9 mouse cellular contexts compared by ENCODE assay signal in genomic region chr11:31759868-31760765, GRCm38 (mm10).
DNase-seq lines count a peak whose midpoint lies in the region; ATAC-seq and TF ChIP-seq lines count a peak whose summit lies in the region.
"Had no signal": no experiment of that assay in that cellular context is flagged by ENCODE, and none has a peak within 500 bp of the region (broad histone marks: within the 10 kb centered on the region; RNA-seq: fewer than 3 reads in every experiment).

No protein-coding gene starts in this region.

- DNase-seq in cerebellum, postnatal 14 days, result peak; percentile 46 to 57
- no peak for DNase-seq in cerebellum, adult 11 months
- DNase-seq in spleen, adult 2 months (ENCODE audit: low read depth in 1 of 2, low spot score in 2 of 2), result peak; percentile 30 to 49
- DNase-seq in spleen, adult 12 weeks (ENCODE audit: low spot score), result no peak
- peak; percentile 86 for DNase-seq in thymus, postnatal 0 days (ENCODE audit: low spot score)
- DNase-seq in gastrocnemius, adult 18-20 months (ENCODE audit: low spot score), result no peak

- H3K4me1 ChIP-seq in spleen, adult 2 months (ENCODE audit: control insufficient read depth, insufficient read depth, insufficient read length), result peaks cover 4% of the 10 kb centered on the region; the same call in 1 of the 2 replicates
- peaks cover 23% of the 10 kb centered on the region for H3K4me1 ChIP-seq in hindbrain, embryonic 13.5 days (replicated peaks)

- TF ChIP-seq CTCF in spleen, adult 2 months (IDR thresholded peaks at IDR 0.05; ENCODE audit: extremely low read depth, insufficient read depth, insufficient read length, insufficient replicate concordance), result no peak

- ATAC-seq in hindbrain, embryonic 13.5 days (ENCODE audit: low FRiP score), result no peak
- peak; percentile 82 for ATAC-seq in megakaryocyte progenitor cell, adult 5-6 weeks (replicated peaks; ENCODE audit: poor library complexity)

- H3K27me3 ChIP-seq in spleen, adult 2 months (ENCODE audit: control insufficient read depth, insufficient read depth, low read length), result no peaks in the 10 kb centered on the region
- H3K27me3 ChIP-seq in hindbrain, embryonic 13.5 days, result no peaks in the 10 kb centered on the region
- H3K27me3 ChIP-seq: limb, embryonic 15.5 days had no signal

- no peak for TF ChIP-seq POLR2A in spleen, adult 2 months (IDR thresholded peaks at IDR 0.05; ENCODE audit: low read depth, low read length)

- H3K4me3 ChIP-seq in spleen, adult 2 months (ENCODE audit: extremely low read depth, insufficient read depth, insufficient read length), result no peak overlapping the region
- H3K4me3 ChIP-seq in hindbrain, embryonic 13.5 days, result no peak overlapping the region
- H3K4me3 ChIP-seq: limb, embryonic 15.5 days had no signal

- H3K36me3 ChIP-seq in spleen, adult 2 months (ENCODE audit: control insufficient read depth, insufficient read depth, low read length), result no peaks in the 10 kb centered on the region
- H3K36me3 ChIP-seq in hindbrain, embryonic 13.5 days, result no peaks in the 10 kb centered on the region
- H3K36me3 ChIP-seq: limb, embryonic 15.5 days had no signal

- no peak overlapping the region for H3K9ac ChIP-seq in hindbrain, embryonic 13.5 days
- H3K9ac ChIP-seq: limb, embryonic 15.5 days had no signal

- H3K27ac ChIP-seq in spleen, adult 2 months (ENCODE audit: insufficient read depth, low read length), result no peak overlapping the region
- H3K27ac ChIP-seq in hindbrain, embryonic 13.5 days, result 0 out of 2 replicates have a peak overlapping the region, but pooled peaks have one; percentile 36
- H3K27ac ChIP-seq: limb, embryonic 15.5 days had no signal

- H3K4me2 ChIP-seq in hindbrain, embryonic 13.5 days, result no peak overlapping the region
- H3K4me2 ChIP-seq: limb, embryonic 15.5 days had no signal

- no peaks in the 10 kb centered on the region for H3K9me3 ChIP-seq in hindbrain, embryonic 13.5 days
- H3K9me3 ChIP-seq: limb, embryonic 15.5 days had no signal

- WGBS in spleen, adult 2 months, result 51% methylated on average over 9 of the region's 9 CpGs
- 34% methylated on average over 9 of the region's 9 CpGs for WGBS in hindbrain, embryonic 13.5 days

Comparison
In these comparisons a context has a peak if more than half of its experiments do, and no peak if none do; other contexts are left out.
1. DNase-seq: peak in cerebellum, postnatal 14 days (2 of 2), spleen, adult 2 months (2 of 2) and thymus, postnatal 0 days (single experiment); none in cerebellum, adult 11 months (single experiment), spleen, adult 12 weeks (single experiment) and gastrocnemius, adult 18-20 months (single experiment).